Mouse (Mus musculus) layer of hippocampus, adult 2 months (tissue): Measurements from ENCODE around the gene Bend4. TPM values are rescaled to one million over a fixed set of nuclear protein-coding genes. Genes with fewer than 3 reads are reported as not detected.

Source experiments
- DNase-seq, 2 experiments: peaks; one replicate each; pipeline ENCODE4 v3.0.0; 2022; ENCODE audit warnings: low spot score in 2 of 2
- H3K27ac ChIP-seq: fragments of 200-600 bp; 2 replicates; pipeline ENCODE4 v1.8.1; 2022
- H3K4me3 ChIP-seq: fragments of 200-600 bp; 2 replicates; pipeline ENCODE4 v1.8.1; 2022; ENCODE audit warnings: mild to moderate bottlenecking
- CTCF ChIP-seq: fragments of 200-600 bp; conservative IDR thresholded peaks from 2 replicates; pipeline ENCODE4 v1.8.1; 2022; ENCODE audit warnings: antibody characterized with exemption, mild to moderate bottlenecking, moderate library complexity
- long read RNA-seq, 2 experiments: library from polyadenylated mRNA; stranded (forward); transcript quantifications; one replicate each; pipeline ENCODE4 v2.0.0; 2021; ENCODE audit warnings: borderline mapping rate in 2 of 2
- total RNA-seq, 2 experiments: library from RNA; stranded (reverse); gene quantifications; 2 replicates each; pipeline ENCODE4 v1.2.3; 2021

Bend4 gene
- total RNA-seq = 1 to 10 TPM; 9.2 to 9.4 TPM
- long read RNA-seq, experiment 1, partial matches to known transcripts = 0 of 1 reads
- long read RNA-seq, experiment 1, other reads (novel, unspliced or antisense) = 1 of 1 reads
- long read RNA-seq, experiment 2, full-length matches to known transcripts = 1 of 4 reads
- long read RNA-seq, experiment 2, partial matches to known transcripts = 0 of 4 reads
- long read RNA-seq, experiment 2, other reads (novel, unspliced or antisense) = 3 of 4 reads

- no peak for TF ChIP-seq CTCF
- DNase-seq = peak; percentile 79 to 82
- peak within 1 kb of the TSS; percentile 74 for H3K4me3 ChIP-seq
- H3K27ac ChIP-seq = peak within 1 kb of the TSS; percentile 82
Observed at GRCm38 (mm10) chr5:67427443-67428360, at the start of gene Bend4. TSS of gene Bend4 (minus strand) at chr5:67428310.

GRCm38 (mm10) chr5:67473723-67474122, 45.6 kb upstream of the Bend4 start:
- DNase-seq = peak in 1 of 2 experiments; percentile 10
- no peak for TF ChIP-seq CTCF
- Histone ChIP-seq H3K27ac (no peak overlapping the region), H3K4me3 (no peak overlapping the region)

- TF ChIP-seq CTCF = no peak
- no peak for DNase-seq
- no peak overlapping the region for H3K4me3 ChIP-seq
- no peak overlapping the region for H3K27ac ChIP-seq
Observed at GRCm38 (mm10) chr5:67473094-67473493, 45.0 kb upstream of the Bend4 start.

GRCm38 (mm10) chr5:67466866-67467530, 38.9 kb upstream of the Bend4 start:
- peak overlapping the region; percentile 38 for H3K4me3 ChIP-seq
- H3K27ac ChIP-seq = peak overlapping the region; percentile 68
- DNase-seq = peak; percentile 13 to 16
- no peak for TF ChIP-seq CTCF

GRCm38 (mm10) chr5:67464899-67465298, 36.8 kb upstream of the Bend4 start:
- no peak for TF ChIP-seq CTCF
- DNase-seq = no peak
- Histone ChIP-seq H3K27ac (no peak overlapping the region), H3K4me3 (no peak overlapping the region)

- H3K4me3 ChIP-seq = no peak overlapping the region
- TF ChIP-seq CTCF = no peak
- no peak overlapping the region for H3K27ac ChIP-seq
- no peak for DNase-seq
Observed at GRCm38 (mm10) chr5:67463636-67464035, 35.5 kb upstream of the Bend4 start.

- no peak overlapping the region for H3K4me3 ChIP-seq
- H3K27ac ChIP-seq = no peak overlapping the region
- no peak for TF ChIP-seq CTCF
- DNase-seq = no peak
Observed at GRCm38 (mm10) chr5:67462331-67462730, 34.2 kb upstream of the Bend4 start.

GRCm38 (mm10) chr5:67456841-67457240, 28.7 kb upstream of the Bend4 start:
- no peak for DNase-seq
- H3K27ac ChIP-seq = no peak overlapping the region
- TF ChIP-seq CTCF = no peak
- no peak overlapping the region for H3K4me3 ChIP-seq

- no peak for DNase-seq
- no peak for TF ChIP-seq CTCF
- Histone ChIP-seq H3K4me3 (no peak overlapping the region), H3K27ac (no peak overlapping the region)
Observed at GRCm38 (mm10) chr5:67454282-67454681, 26.2 kb upstream of the Bend4 start.

- Histone ChIP-seq H3K27ac (no peak overlapping the region), H3K4me3 (no peak overlapping the region)
- DNase-seq = no peak
- TF ChIP-seq CTCF = no peak
Observed at GRCm38 (mm10) chr5:67449957-67450630, 22.0 kb upstream of the Bend4 start.

- no peak overlapping the region for H3K4me3 ChIP-seq
- no peak for TF ChIP-seq CTCF
- H3K27ac ChIP-seq = no peak overlapping the region
- DNase-seq = no peak
Observed at GRCm38 (mm10) chr5:67446526-67446925, 18.4 kb upstream of the Bend4 start.

- no peak overlapping the region for H3K27ac ChIP-seq
- H3K4me3 ChIP-seq = no peak overlapping the region
- no peak for DNase-seq
- TF ChIP-seq CTCF = no peak
Observed at GRCm38 (mm10) chr5:67444217-67445050, 16.3 kb upstream of the Bend4 start.
